Mouse (Mus musculus) heart, adult 2 months (tissue): ENCODE data around the gene Cnot1. TPM values are rescaled to one million over a fixed set of nuclear protein-coding genes. Genes with fewer than 3 reads are reported as not detected.

ENCODE experiments used
- DNase-seq, 2 experiments: peaks; one replicate each; pipeline ENCODE4 v3.0.0; 2021
- H3K27ac ChIP-seq: fragments of 200-600 bp; 2 replicates; pipeline ENCODE4 v1.8.1; 2022
- H3K27me3 ChIP-seq: fragments of 200-500 bp; 2 replicates; pipeline ENCODE4 v1.6.1; 2012; ENCODE audit warnings: mild to moderate bottlenecking, low read length, inconsistent platforms, mixed read lengths; ENCODE audit not compliant: control insufficient read depth, insufficient read depth
- H3K36me3 ChIP-seq: fragments of 200-500 bp; 2 replicates; pipeline ENCODE4 v1.6.1; 2012; ENCODE audit warnings: low read length, inconsistent platforms; ENCODE audit not compliant: control insufficient read depth, insufficient read depth
- H3K4me1 ChIP-seq: fragments of 200-500 bp; 2 replicates; pipeline ENCODE4 v1.6.1; 2011; ENCODE audit warnings: low read length; ENCODE audit not compliant: control insufficient read depth, insufficient read depth
- H3K4me3 ChIP-seq: fragments of 200-600 bp; 2 replicates; pipeline ENCODE4 v1.8.1; 2022
- H3K79me2 ChIP-seq: fragments of 200-500 bp; replicated peaks from 2 replicates; pipeline ENCODE4 v1.6.1; 2012; ENCODE audit warnings: mild to moderate bottlenecking, inconsistent platforms, low read length, moderate library complexity, mixed read lengths; ENCODE audit not compliant: control insufficient read depth, insufficient read depth
- H3K9ac ChIP-seq: fragments of 200-500 bp; 2 replicates; pipeline ENCODE4 v1.6.1; 2012; ENCODE audit warnings: low read depth, mild to moderate bottlenecking, control low read depth, inconsistent platforms, low read length, mixed read lengths
- CTCF ChIP-seq: fragments of 200-600 bp; IDR thresholded peaks from 2 replicates; pipeline ENCODE4 v1.8.1; 2022; ENCODE audit warnings: antibody characterized with exemption, mild to moderate bottlenecking, moderate library complexity
- EP300 ChIP-seq: fragments of 200-500 bp; IDR thresholded peaks from 2 replicates; pipeline ENCODE4 v1.6.1; 2011; ENCODE audit warnings: low read depth, low read length, control low read depth; ENCODE audit not compliant: insufficient read depth
- POLR2A ChIP-seq: fragments of 200-500 bp; IDR thresholded peaks from 2 replicates; pipeline ENCODE4 v1.6.1; 2011; ENCODE audit warnings: mild to moderate bottlenecking, low read depth, low read length, control low read depth; ENCODE audit not compliant: insufficient read depth
- WGBS: fragments of 180-500 bp; shearing (Covaris S2); methylation state at CpG from one replicate; pipeline ENCODE4 v1.1.7; 2018; 5-methylcytosine and 5-hydroxymethylcytosine counted together
- intact Hi-C: fragments of 180-260 bp; cut with DNase I; formaldehyde crosslinking; loops from one replicate; pipeline ENCODE4 v1.15.1; 2025
- polyA plus RNA-seq: library from polyadenylated mRNA; depleted of rRNA; stranded (reverse); fragments of >200 nt; gene quantifications from 2 replicates; pipeline ENCODE4 v1.2.3, GENCODE M21; 2012
- total RNA-seq, 2 experiments: library from RNA; stranded (reverse); gene quantifications; 2 replicates each; pipeline ENCODE4 v1.2.3; 2021

Gene Cnot1
- total and polyA plus RNA-seq, 3 experiments = 51.0 to 116 (median 107) TPM

GRCm38 (mm10) chr8:95810184-95810591, 2.9 kb upstream of the Cnot1 start:
- intact Hi-C loops = no loop called here
- Histone ChIP-seq H3K27ac (peak overlapping the region; percentile 76), H3K27me3 (no peaks in the 10 kb centered on the region), H3K9ac (no peak overlapping the region), H3K4me1 (peaks cover 5% of the 10 kb centered on the region), H3K36me3 (peaks cover 6% of the 10 kb centered on the region), H3K79me2 (peaks cover 5% of the 10 kb centered on the region; the same call in 1 of the 2 replicates), H3K4me3 (no peak overlapping the region)
- TF ChIP-seq CTCF (no peak), EP300 (peak; percentile 45; the same call in 1 of the 2 replicates), POLR2A (0 out of 2 replicates have a peak, but pooled peaks have one; percentile 19)
- DNase-seq = peak in 1 of 2 experiments; percentile 41
- WGBS = 13% methylated on average over 3 of the region's 3 CpGs

DNA sequence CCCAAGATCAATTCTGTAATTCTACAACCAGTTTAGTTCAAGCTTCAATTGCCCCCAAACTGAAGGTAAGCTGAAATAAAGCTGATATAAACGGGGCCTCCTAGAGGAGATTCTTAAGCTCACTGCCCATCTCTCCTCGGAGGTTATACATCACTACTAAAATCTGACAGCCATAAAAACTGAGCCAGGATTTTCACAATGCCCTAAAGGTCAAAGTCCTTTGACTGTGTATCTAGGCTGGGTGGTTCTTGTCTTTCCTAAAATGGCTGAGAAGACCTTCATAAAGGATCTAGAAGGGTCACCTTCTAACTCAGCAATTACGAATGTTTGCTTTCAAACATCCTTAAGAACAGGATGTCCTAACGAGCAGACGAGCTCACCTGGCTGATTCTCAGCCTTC, 1.9 kb upstream of the Cnot1 start:
- no peak overlapping the region for H3K9ac ChIP-seq

GRCm38 (mm10) chr8:95808631-95809030, 1.4 kb upstream of the Cnot1 start:
- TF ChIP-seq CTCF = no peak
- TF ChIP-seq POLR2A = no peak
- TF ChIP-seq EP300 = no peak
- no peaks in the 10 kb centered on the region for H3K27me3 ChIP-seq
- H3K27ac ChIP-seq = no peak overlapping the region
- no peak for DNase-seq
- peaks cover 7% of the 10 kb centered on the region; the same call in 1 of the 2 replicates for H3K79me2 ChIP-seq
- intact Hi-C loops = loop anchor here (2.0 to 10.0 kb wide), 2 partner anchors 44 to 174 kb away; partner anchors contain the start of genes Gins3 and Slc38a7
- H3K36me3 ChIP-seq = peaks cover 9% of the 10 kb centered on the region
- 81% methylated on average over 4 of the region's 4 CpGs for WGBS
- no peak overlapping the region for H3K9ac ChIP-seq
- H3K4me3 ChIP-seq = no peak overlapping the region
- peaks cover 5% of the 10 kb centered on the region for H3K4me1 ChIP-seq

More for the DNA sequence above, 1.9 kb upstream of the Cnot1 start:
- Histone ChIP-seq H3K36me3 (peaks cover 9% of the 10 kb centered on the region), H3K27ac (peak overlapping the region; percentile 13; the same call in 1 of the 2 replicates), H3K79me2 (peaks cover 7% of the 10 kb centered on the region; the same call in 1 of the 2 replicates), H3K27me3 (no peaks in the 10 kb centered on the region), H3K4me3 (no peak overlapping the region), H3K4me1 (peaks cover 5% of the 10 kb centered on the region)
- DNase-seq = no peak
- WGBS = 78% methylated on average over 5 of the region's 5 CpGs
- no peak for TF ChIP-seq POLR2A
- no peak for TF ChIP-seq EP300
- no peak for TF ChIP-seq CTCF
- intact Hi-C loops = loop anchor here (2.0 to 10.0 kb wide), 2 partner anchors 44 to 174 kb away; partner anchors contain the start of genes Gins3 and Slc38a7

GRCm38 (mm10) chr8:95807861-95808260, 597 bp upstream of the Cnot1 start:
- peak; percentile 91 for TF ChIP-seq POLR2A
- TF ChIP-seq CTCF = no peak
- peak; percentile 67; the same call in 1 of the 2 replicates for TF ChIP-seq EP300
- WGBS = under 1% methylated on average over 20 of the region's 20 CpGs
- Histone ChIP-seq H3K4me3 (peak overlapping the region; percentile 71), H3K4me1 (peaks cover 5% of the 10 kb centered on the region), H3K27ac (peak overlapping the region; percentile 89), H3K9ac (peak overlapping the region; percentile 62), H3K27me3 (no peaks in the 10 kb centered on the region), H3K36me3 (peaks cover 9% of the 10 kb centered on the region), H3K79me2 (peaks cover 9% of the 10 kb centered on the region; the same call in 1 of the 2 replicates)
- intact Hi-C loops = loop anchor here (2.0 to 10.0 kb wide), 2 partner anchors 45 to 173 kb away; partner anchors contain the start of genes Gins3 and Slc38a7
- DNase-seq = peak; percentile 89 to 94

DNA sequence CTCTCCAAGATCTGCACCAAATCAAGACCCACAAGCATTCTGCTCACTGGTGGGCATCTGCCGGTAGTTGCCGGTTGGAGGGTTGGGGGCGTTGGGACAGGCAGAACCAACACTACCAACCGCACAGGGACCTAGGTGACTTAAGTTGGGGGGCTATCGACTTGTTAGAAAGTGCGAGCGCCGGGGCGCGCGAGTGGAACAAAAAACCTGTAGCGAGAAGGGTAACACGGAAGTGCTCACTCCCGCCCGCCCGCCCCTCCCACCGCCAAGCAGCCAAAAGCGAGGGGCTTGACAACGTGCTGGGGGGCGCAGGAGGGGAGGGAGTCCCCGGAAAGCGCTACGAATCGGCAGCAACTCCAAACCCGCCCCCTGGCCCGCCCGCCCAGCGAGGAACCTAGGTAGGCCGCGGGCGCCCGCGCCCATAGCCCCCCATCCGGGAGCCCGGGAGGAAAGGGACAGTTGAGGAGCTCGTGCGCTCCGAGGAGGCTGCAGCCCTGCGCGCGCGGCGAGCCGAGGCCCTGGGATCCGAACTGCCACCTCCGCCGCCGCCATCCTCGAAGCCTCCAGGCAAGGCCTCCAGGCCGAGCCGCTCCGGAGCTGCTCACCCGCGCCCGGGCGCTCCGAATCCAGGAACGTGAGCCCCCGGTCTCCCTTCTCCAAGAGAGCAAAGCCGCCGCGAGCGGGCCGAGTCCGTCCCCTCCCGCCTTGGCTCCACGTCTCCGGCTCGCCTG, 638 bp downstream of the Cnot1 start:
- H3K9ac ChIP-seq = peak overlapping the region; percentile 93
- H3K79me2 ChIP-seq = peaks cover 13% of the 10 kb centered on the region
- H3K36me3 ChIP-seq = peaks cover 12% of the 10 kb centered on the region
- intact Hi-C loops = loop anchor here (10.0 kb wide), 1 partner anchor 172 kb away; the partner anchor contains the start of gene Gins3
- H3K27ac ChIP-seq = peak overlapping the region; percentile 89
- TF ChIP-seq POLR2A = no peak
- TF ChIP-seq CTCF = no peak
- TF ChIP-seq EP300 = no peak
- DNase-seq = peak in 1 of 2 experiments; percentile 34
- peak overlapping the region; percentile 71 for H3K4me3 ChIP-seq
- H3K27me3 ChIP-seq = no peaks in the 10 kb centered on the region
- H3K4me1 ChIP-seq = peaks cover 10% of the 10 kb centered on the region
- WGBS = under 1% methylated on average over 66 of the region's 69 CpGs
